Mouse (Mus musculus) liver, adult 2 months (tissue): ENCODE measurements around the gene Polr3c.

ENCODE experiments used
- CTCF ChIP-seq: fragments of 200-500 bp; IDR thresholded peaks from 2 replicates; pipeline ENCODE4 v1.5.1; 2011; ENCODE audit warnings: low read depth, low read length, control low read depth
- POLR2A ChIP-seq: fragments of 200-500 bp; IDR thresholded peaks from 2 replicates; pipeline ENCODE4 v1.6.1; 2011; ENCODE audit warnings: low read length, control low read depth; ENCODE audit not compliant: insufficient read depth; ENCODE audit errors: extremely low read depth

DNA sequence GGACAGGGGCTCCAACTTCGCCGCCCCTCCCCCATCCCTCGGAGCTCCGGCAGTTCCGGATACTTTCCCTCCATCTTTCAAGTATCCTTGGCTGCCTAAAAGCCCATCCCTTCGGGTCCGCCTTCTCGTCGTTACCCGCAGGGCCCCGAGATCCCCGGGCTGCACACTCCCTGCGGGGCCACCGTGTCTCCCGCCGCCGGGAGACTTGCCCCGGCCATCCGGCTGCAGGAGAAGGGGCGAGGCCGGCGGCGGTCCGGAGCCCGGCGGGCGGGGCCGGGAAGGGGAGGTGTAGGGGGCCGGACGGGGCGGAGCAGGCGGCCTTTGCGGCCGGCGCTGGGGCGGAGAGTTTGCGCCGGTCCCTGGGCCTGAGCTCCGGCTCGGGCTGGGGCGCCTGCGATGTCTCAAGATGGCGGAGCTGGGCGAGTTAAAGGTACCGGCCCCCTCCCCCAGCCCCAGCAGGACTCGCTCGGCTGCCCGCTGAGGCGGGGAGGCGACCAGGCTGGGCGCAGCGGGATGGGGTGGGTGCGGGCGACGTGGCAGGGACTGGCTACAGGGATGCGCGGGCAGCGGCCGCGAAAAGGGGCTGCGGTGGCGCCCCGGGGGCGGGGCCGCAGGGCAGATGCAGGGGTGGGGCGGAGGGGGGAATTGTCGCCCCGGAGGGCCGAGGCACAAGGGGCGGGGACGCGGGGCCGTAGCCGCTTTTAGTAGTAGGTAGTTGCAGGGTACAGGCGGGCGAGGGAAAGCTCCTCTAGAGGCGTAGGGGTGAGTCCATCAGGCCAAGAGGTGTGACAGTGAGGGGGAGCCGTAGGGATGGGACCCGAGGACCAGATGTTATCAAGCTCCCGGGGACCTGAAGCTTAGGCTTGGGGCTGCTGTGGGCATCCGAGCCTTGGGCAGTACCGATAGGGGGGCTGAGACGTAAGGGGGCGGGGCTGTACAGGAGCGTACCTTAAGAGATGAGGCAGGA lies 30.4 kb downstream of the Polr3c start:
- TF ChIP-seq CTCF, result no peak
- TF ChIP-seq POLR2A, result 0 out of 2 replicates have a peak, but pooled peaks have one; percentile 48
